Mouse (Mus musculus): ENCODE measurements around the gene Nlrc4. TPM values are rescaled to one million over a fixed set of nuclear protein-coding genes. Genes with fewer than 3 reads are reported as not detected.

Gene Nlrc4
- polyA plus RNA-seq (2014; fragmentation: Illumina TruSeq; extraction: RNeasy Lipid Tissue Mini Kit (QIAGEN cat#74804); ENCODE audit: low read depth, low replicate concordance) = 0.52 TPM

GRCm38 (mm10) chr17:74458711-74459408, at the start of gene Nlrc4:
Nlrc4 (minus strand) TSS chr17:74459142.

DNA sequence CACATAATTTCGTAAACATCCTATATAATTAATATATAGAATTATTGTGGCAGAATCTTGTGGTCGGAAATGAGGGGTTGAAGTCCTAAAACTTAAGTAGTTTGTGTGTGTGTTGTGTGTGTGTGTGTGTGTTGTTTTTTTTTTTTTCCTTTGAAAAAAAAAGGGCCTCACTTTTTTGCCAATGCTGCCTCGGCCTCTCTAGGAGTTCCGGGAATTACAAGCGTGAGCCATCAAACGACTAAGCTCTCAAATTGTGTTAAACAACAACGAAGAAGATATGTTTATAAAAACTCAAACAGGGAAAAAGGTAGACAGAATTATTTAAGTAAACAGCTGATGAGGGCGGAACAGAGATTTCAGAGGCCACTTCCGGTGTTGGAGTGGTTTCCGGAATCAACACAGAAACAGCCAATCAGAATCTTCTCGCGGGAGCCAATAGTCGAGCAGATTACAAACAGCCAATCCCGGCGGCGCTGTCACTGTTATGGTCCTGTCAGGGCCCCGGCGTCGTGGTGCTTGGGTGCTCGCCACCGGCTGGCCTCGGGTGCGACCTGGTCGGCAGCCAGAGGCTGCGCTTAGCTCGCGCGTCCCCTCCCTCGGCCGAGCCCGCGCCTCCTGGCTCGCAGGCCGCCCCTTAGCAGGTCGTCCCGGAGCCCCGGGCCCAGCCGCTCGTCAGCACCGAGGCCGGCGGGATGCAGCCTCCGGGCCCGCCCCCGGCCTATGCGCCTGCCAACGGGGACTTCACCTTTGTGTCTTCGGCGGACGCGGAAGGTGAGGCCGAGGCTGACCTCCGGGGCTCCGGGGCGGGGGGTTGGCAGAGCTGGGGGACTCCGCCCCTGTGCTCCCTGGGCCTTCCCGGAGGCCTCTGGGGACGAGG, 30.3 kb upstream of the Nlrc4 start, which contains the start of gene Yipf4:
Gene Yipf4 (plus strand): TSS at position 470 of the 877 bp plus-strand sequence.

GRCm38 (mm10) chr17:74395383-74396065, 63.4 kb downstream of the Nlrc4 start, which contains the start of gene Slc30a6:
Slc30a6 (plus strand) TSS chr17:74395608.

Other genes with a start within 250 kb of the Nlrc4 start
- gene Memo1, start 163.6 kb downstream of the Nlrc4 start, polyA plus RNA-seq (2014; fragmentation: Illumina TruSeq; extraction: RNeasy Lipid Tissue Mini Kit (QIAGEN cat#74804); ENCODE audit: low read depth, low replicate concordance) = 301 TPM
- gene Dpy30, start 135.2 kb downstream of the Nlrc4 start, polyA plus RNA-seq (2014; fragmentation: Illumina TruSeq; extraction: RNeasy Lipid Tissue Mini Kit (QIAGEN cat#74804); ENCODE audit: low read depth, low replicate concordance) = 136 TPM
- gene Spast, start 120.2 kb downstream of the Nlrc4 start, polyA plus RNA-seq (2014; fragmentation: Illumina TruSeq; extraction: RNeasy Lipid Tissue Mini Kit (QIAGEN cat#74804); ENCODE audit: low read depth, low replicate concordance) = 51.5 TPM
- 35.0 TPM for gene Slc30a6, start 63.5 kb downstream of the Nlrc4 start, polyA plus RNA-seq (2014; fragmentation: Illumina TruSeq; extraction: RNeasy Lipid Tissue Mini Kit (QIAGEN cat#74804); ENCODE audit: low read depth, low replicate concordance)
- 426 TPM for gene Yipf4, start 30.4 kb upstream of the Nlrc4 start, polyA plus RNA-seq (2014; fragmentation: Illumina TruSeq; extraction: RNeasy Lipid Tissue Mini Kit (QIAGEN cat#74804); ENCODE audit: low read depth, low replicate concordance)
- gene Birc6, start 69.2 kb upstream of the Nlrc4 start, polyA plus RNA-seq (2014; fragmentation: Illumina TruSeq; extraction: RNeasy Lipid Tissue Mini Kit (QIAGEN cat#74804); ENCODE audit: low read depth, low replicate concordance) = 192 TPM